Comparison of ENCODE assay signal across 14 mouse cellular contexts in the genomic region with DNA sequence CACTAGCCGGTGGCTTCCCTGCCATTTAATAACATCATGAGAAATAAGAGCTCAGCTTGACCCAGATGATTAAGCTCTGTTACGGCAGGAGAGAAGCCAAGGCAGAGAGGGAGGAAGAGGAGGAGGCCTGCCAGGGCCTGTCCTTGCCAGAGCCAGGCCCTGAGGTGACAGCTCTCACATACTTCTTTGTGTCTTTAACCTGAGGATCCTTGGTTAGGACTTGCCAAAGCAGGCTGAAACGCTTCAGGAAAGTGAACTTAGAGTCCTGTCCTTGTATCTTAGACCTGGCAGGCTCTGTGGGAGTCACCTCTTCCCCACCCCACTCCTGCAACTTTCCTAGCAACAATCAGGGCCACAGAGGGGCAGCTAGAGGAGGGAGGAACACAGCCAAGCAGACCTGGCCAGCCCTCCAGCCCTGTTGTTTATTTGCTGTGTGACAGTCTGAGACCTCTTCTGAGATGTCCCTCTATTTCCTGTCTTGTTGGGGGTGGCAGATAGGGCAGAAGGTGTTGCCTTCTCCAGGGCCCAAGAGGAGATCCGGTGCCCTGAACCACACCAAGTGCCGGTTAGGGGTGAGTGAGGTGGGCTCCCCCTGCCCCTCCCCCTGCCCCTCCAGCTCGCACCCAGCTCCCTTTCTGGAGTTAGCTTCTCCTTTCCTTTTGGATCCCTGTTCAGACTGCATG. TPM values are rescaled to one million over a fixed set of nuclear protein-coding genes. Genes with fewer than 3 reads are reported as not detected.
DNase-seq lines count a peak whose midpoint lies in the region; ATAC-seq and TF ChIP-seq lines count a peak whose summit lies in the region.
"Had no signal": no experiment of that assay in that cellular context is flagged by ENCODE, and none has a peak within 500 bp of the region (broad histone marks: within the 10 kb centered on the region; RNA-seq: fewer than 3 reads in every experiment).

No protein-coding gene starts in this region.

- TF ChIP-seq POLR2A in spleen, adult 2 months (IDR thresholded peaks at IDR 0.05; ENCODE audit: low read depth, low read length), result no peak
- no peak for TF ChIP-seq POLR2A in ES-Bruce4 (IDR thresholded peaks at IDR 0.05; ENCODE audit: insufficient read depth, low read length)

- no peak for TF ChIP-seq CTCF in spleen, adult 2 months (IDR thresholded peaks at IDR 0.05; ENCODE audit: extremely low read depth, insufficient read depth, insufficient read length, insufficient replicate concordance)
- no peak for TF ChIP-seq CTCF in ES-Bruce4 (IDR thresholded peaks at IDR 0.05; ENCODE audit: low read depth, low read length)

- WGBS in spleen, adult 2 months, result 49% methylated on average over 6 of the region's 6 CpGs
- WGBS in stomach, embryonic 14.5 days, result 69% methylated on average over 6 of the region's 6 CpGs
- WGBS in forebrain, embryonic 11.5 days, result 85% methylated on average over 6 of the region's 6 CpGs

- no peak overlapping the region for H3K4me3 ChIP-seq in spleen, adult 2 months (ENCODE audit: extremely low read depth, insufficient read depth, insufficient read length)
- H3K4me3 ChIP-seq in ES-Bruce4 (ENCODE audit: low read depth, low read length), result peak overlapping the region; percentile 20; the same call in 1 of the 2 replicates
- H3K4me3 ChIP-seq in stomach, embryonic 14.5 days (ENCODE audit: low read depth, low read length), result no peak overlapping the region
- no peak overlapping the region for H3K4me3 ChIP-seq in forebrain, embryonic 11.5 days (ENCODE audit: low read depth, low read length)
- H3K4me3 ChIP-seq: forebrain, embryonic 12.5 days; heart, embryonic 13.5 days; midbrain, embryonic 10.5 days had no signal

- no peaks in the 10 kb centered on the region for H3K9me3 ChIP-seq in ES-Bruce4 (replicated peaks; ENCODE audit: control insufficient read depth, insufficient read depth, low read length, poor library complexity, severe bottlenecking)
- H3K9me3 ChIP-seq in stomach, embryonic 14.5 days (ENCODE audit: control insufficient read depth, low read depth, low read length), result no peaks in the 10 kb centered on the region
- no peaks in the 10 kb centered on the region for H3K9me3 ChIP-seq in forebrain, embryonic 11.5 days (ENCODE audit: control insufficient read depth, low read length)
- H3K9me3 ChIP-seq: forebrain, embryonic 12.5 days; heart, embryonic 13.5 days; midbrain, embryonic 10.5 days had no signal

- DNase-seq in spleen, adult 2 months (ENCODE audit: low read depth in 1 of 2, low spot score in 2 of 2), result peak in 1 of 2 experiments; percentile 46
- DNase-seq in spleen, adult 18-20 months, result no peak
- peak; percentile 99 for DNase-seq in gonadal fat pad, adult 2 months (ENCODE audit: low read depth)
- DNase-seq in kidney, postnatal 14 days, result no peak
- DNase-seq in left cerebral cortex, adult 9 months (ENCODE audit: low spot score in 2 of 2), result no peak
- DNase-seq in forebrain, embryonic 11.5 days (ENCODE audit: low spot score), result no peak
- DNase-seq: cerebellum, adult 11-12 months; kidney, adult 9 months; lung, postnatal 10 days had no signal

- peaks cover 74% of the 10 kb centered on the region for H3K36me3 ChIP-seq in spleen, adult 2 months (ENCODE audit: control insufficient read depth, insufficient read depth, low read length)
- H3K36me3 ChIP-seq in ES-Bruce4 (ENCODE audit: control insufficient read depth, insufficient read depth, low read length, poor library complexity, severe bottlenecking), result peaks cover 26% of the 10 kb centered on the region
- no peaks in the 10 kb centered on the region for H3K36me3 ChIP-seq in stomach, embryonic 14.5 days (ENCODE audit: control insufficient read depth, insufficient read depth, low read length)
- H3K36me3 ChIP-seq in forebrain, embryonic 11.5 days (ENCODE audit: control insufficient read depth, insufficient read depth, low read length), result no peaks in the 10 kb centered on the region
- H3K36me3 ChIP-seq: forebrain, embryonic 12.5 days; midbrain, embryonic 10.5 days had no signal

- peak overlapping the region; percentile 98 for H3K27ac ChIP-seq in spleen, adult 2 months (ENCODE audit: insufficient read depth, low read length)
- 0 out of 2 replicates have a peak overlapping the region, but pooled peaks have one; percentile 0 for H3K27ac ChIP-seq in ES-Bruce4 (ENCODE audit: insufficient read depth, low read length)
- peak overlapping the region; percentile 39; the same call in 1 of the 2 replicates for H3K27ac ChIP-seq in stomach, embryonic 14.5 days (ENCODE audit: low read length)
- no peak overlapping the region for H3K27ac ChIP-seq in forebrain, embryonic 11.5 days (ENCODE audit: low read depth, low read length)
- H3K27ac ChIP-seq: forebrain, embryonic 12.5 days; heart, embryonic 13.5 days; midbrain, embryonic 10.5 days had no signal

- H3K4me2 ChIP-seq in stomach, embryonic 14.5 days (replicated peaks; ENCODE audit: low read depth, low read length), result no peak overlapping the region
- no peak overlapping the region for H3K4me2 ChIP-seq in forebrain, embryonic 11.5 days (ENCODE audit: low read depth, low read length, severe bottlenecking)
- H3K4me2 ChIP-seq: forebrain, embryonic 12.5 days; heart, embryonic 13.5 days had no signal

- peaks cover 59% of the 10 kb centered on the region for H3K4me1 ChIP-seq in spleen, adult 2 months (ENCODE audit: control insufficient read depth, insufficient read depth, insufficient read length)
- peaks cover 12% of the 10 kb centered on the region for H3K4me1 ChIP-seq in ES-Bruce4 (ENCODE audit: control insufficient read depth, insufficient read depth, low read length)
- H3K4me1 ChIP-seq in stomach, embryonic 14.5 days (ENCODE audit: control insufficient read depth, insufficient read depth, low read length), result no peaks in the 10 kb centered on the region
- H3K4me1 ChIP-seq in forebrain, embryonic 11.5 days (replicated peaks; ENCODE audit: control insufficient read depth, insufficient read depth, low read length), result no peaks in the 10 kb centered on the region
- H3K4me1 ChIP-seq: forebrain, embryonic 12.5 days; heart, embryonic 13.5 days had no signal

- H3K9ac ChIP-seq in ES-Bruce4 (ENCODE audit: low read depth, poor library complexity, severe bottlenecking), result no peak overlapping the region
- no peak overlapping the region for H3K9ac ChIP-seq in stomach, embryonic 14.5 days (replicated peaks; ENCODE audit: low read depth, low read length)
- no peak overlapping the region for H3K9ac ChIP-seq in forebrain, embryonic 11.5 days (ENCODE audit: low read length)
- H3K9ac ChIP-seq: forebrain, embryonic 12.5 days; heart, embryonic 13.5 days had no signal

- TF ChIP-seq EP300 in ES-Bruce4 (IDR thresholded peaks at IDR 0.05; ENCODE audit: insufficient read depth, low read depth, low read length), result no peak

- ATAC-seq in stomach, embryonic 14.5 days (ENCODE audit: insufficient number of reproducible peaks, insufficient read depth, low FRiP score, low read depth), result no peak
- no peak for ATAC-seq in forebrain, embryonic 11.5 days (replicated peaks; ENCODE audit: low FRiP score)

- no peaks in the 10 kb centered on the region for H3K27me3 ChIP-seq in spleen, adult 2 months (ENCODE audit: control insufficient read depth, insufficient read depth, low read length)
- no peaks in the 10 kb centered on the region for H3K27me3 ChIP-seq in ES-Bruce4 (ENCODE audit: control insufficient read depth, insufficient read depth, low read length, poor library complexity, severe bottlenecking)
- no peaks in the 10 kb centered on the region for H3K27me3 ChIP-seq in stomach, embryonic 14.5 days (ENCODE audit: control insufficient read depth, insufficient read depth, low read length)
- no peaks in the 10 kb centered on the region for H3K27me3 ChIP-seq in forebrain, embryonic 11.5 days (ENCODE audit: control insufficient read depth, insufficient read depth, low read length)
- H3K27me3 ChIP-seq: forebrain, embryonic 12.5 days; heart, embryonic 13.5 days had no signal

RNA-seq across cellular contexts. Expression of a gene that starts 8.5 kb away (rescaled TPM):
- polyA plus RNA-seq in spleen, adult 2 months (2012; rRNA removed), result 99.9 and 104 TPM in 2 replicates
- polyA plus RNA-seq in ES-Bruce4 (2011; ENCODE audit: insufficient read depth, insufficient read length, low read depth, missing spikeins), result 98.9 and 114 TPM in 2 replicates
- polyA plus RNA-seq in gonadal fat pad, adult 2 months (2012; rRNA removed), result 47.7 and 56.4 TPM in 2 replicates
- 17.4 and 18.4 TPM in 2 replicates for polyA plus RNA-seq in stomach, embryonic 14.5 days (2014; fragmentation: Nextera tagmentation; extraction: Ambion mirVana)
- polyA plus RNA-seq in forebrain, embryonic 11.5 days (2014; fragmentation: Nextera tagmentation; extraction: Ambion mirVana), result 10.0 and 10.6 TPM in 2 replicates
